Mouse (Mus musculus): ENCODE data around the gene Rhbdf2. TPM values are rescaled to one million over a fixed set of nuclear protein-coding genes. Genes with fewer than 3 reads are reported as not detected.

Gene Rhbdf2
- polyA plus RNA-seq, 1 experiment: 22.9 TPM

DNA sequence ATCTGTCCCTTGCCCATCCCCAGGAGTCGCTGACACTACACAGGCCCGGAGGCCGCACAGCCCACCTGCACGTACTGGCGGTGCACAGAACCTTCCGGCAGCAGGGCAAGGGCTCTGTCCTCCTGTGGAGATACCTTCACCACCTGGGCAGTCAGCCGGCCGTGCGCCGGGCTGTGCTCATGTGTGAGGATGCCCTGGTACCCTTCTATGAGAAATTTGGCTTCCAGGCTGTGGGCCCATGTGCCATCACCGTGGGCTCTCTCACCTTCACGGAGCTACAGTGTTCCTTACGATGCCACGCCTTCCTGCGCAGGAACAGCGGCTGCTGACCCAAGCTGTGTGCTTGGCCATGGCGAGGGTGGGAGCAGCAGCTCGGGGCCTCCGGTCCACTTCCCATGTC is 30.1 kb downstream of the Rhbdf2 start:
- H3K4me3 ChIP-seq (replicated peaks): no peak overlapping the region
- H3K36me3 ChIP-seq (replicated peaks; ENCODE audit: low read length): peaks cover 93% of the 10 kb centered on the region
- TF ChIP-seq FLI1 (IDR thresholded peaks at IDR 0.05; ENCODE audit: low read length) (no peak), GATA1 (IDR thresholded peaks at IDR 0.05; ENCODE audit: borderline replicate concordance, low read length) (no peak)
- peaks cover 12% of the 10 kb centered on the region for H3K27me3 ChIP-seq (replicated peaks)
- peaks cover 25% of the 10 kb centered on the region for H3K4me1 ChIP-seq
- no peaks in the 10 kb centered on the region for H3K9me3 ChIP-seq

DNA sequence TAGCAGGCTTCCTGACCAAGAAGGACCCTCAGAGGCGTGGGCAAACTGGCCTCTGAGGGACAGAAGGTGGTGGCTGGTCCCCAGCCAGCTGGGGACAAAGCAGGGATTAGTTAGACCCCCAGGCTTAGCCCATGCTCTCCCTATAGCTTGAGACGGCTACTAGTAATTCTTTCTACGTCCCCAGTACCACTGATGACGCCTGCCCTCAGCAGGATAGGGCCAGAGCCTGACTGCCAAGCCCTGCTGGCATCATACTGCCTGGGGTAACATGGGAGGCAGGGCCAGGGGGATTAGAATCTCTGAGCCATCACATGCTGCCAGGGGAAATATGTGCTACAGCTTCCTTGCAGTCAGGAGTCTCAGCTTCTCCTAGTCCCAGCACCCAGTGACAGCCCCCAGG is 33.5 kb downstream of the Rhbdf2 start:
- TF ChIP-seq FLI1 (IDR thresholded peaks at IDR 0.05; ENCODE audit: low read length): no peak
- TF ChIP-seq GATA1 (IDR thresholded peaks at IDR 0.05; ENCODE audit: borderline replicate concordance, low read length): no peak
- peaks cover 35% of the 10 kb centered on the region for H3K27me3 ChIP-seq (replicated peaks)
- H3K4me3 ChIP-seq (replicated peaks): no peak overlapping the region
- no peaks in the 10 kb centered on the region for H3K9me3 ChIP-seq
- H3K36me3 ChIP-seq (replicated peaks; ENCODE audit: low read length): peaks cover 60% of the 10 kb centered on the region
- H3K4me1 ChIP-seq: peaks cover 47% of the 10 kb centered on the region

DNA sequence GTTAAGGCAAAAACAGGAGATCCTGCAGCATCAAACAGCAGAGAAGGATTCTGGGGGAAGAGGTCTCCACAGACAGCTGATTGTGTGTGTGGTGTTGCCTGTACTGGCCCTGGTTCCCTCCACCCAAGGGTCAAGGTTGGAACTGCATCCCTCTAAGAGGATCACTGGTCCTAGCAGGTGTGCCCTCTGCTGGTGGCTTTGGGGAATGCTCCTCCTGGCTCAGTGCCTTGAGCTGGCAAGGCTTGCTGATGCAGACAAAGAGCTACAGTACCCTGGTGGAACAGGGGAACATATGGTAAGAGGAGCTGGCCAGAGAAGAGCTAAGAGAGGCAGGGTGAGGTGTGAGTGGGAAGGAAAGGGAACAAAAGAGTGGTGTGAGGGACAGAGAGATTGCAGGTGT is 34.4 kb downstream of the Rhbdf2 start:
- peaks cover 50% of the 10 kb centered on the region for H3K4me1 ChIP-seq

DNA sequence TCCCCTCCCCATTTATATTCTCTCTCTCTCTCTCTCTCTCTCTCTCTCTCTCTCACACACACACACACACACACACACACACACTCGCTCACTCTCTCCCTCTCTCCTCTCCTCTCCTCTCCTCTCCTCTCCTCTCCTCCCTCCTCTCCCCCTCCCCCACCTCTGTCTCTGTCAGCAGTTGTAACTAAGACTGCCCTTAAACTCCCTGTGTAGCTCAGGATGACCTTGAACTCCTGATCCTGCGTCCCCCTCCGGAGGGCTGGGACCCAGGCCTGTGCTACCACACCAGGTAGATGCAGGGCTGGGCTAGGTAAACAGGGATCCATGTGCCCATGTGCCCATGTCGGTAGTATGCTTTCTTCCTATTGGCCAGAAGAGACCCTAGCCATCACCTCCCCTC is 35.2 kb downstream of the Rhbdf2 start:
- H3K36me3 ChIP-seq (replicated peaks; ENCODE audit: low read length): peaks cover 43% of the 10 kb centered on the region
- H3K27me3 ChIP-seq (replicated peaks): peaks cover 47% of the 10 kb centered on the region
- peaks cover 51% of the 10 kb centered on the region for H3K4me1 ChIP-seq

More for the DNA sequence above, 34.4 kb downstream of the Rhbdf2 start:
- TF ChIP-seq GATA1 (IDR thresholded peaks at IDR 0.05; ENCODE audit: borderline replicate concordance, low read length): no peak
- TF ChIP-seq FLI1 (IDR thresholded peaks at IDR 0.05; ENCODE audit: low read length): no peak
- Histone ChIP-seq H3K27me3 (replicated peaks) (peaks cover 44% of the 10 kb centered on the region), H3K9me3 (no peaks in the 10 kb centered on the region), H3K4me3 (replicated peaks) (no peak overlapping the region), H3K36me3 (replicated peaks; ENCODE audit: low read length) (peaks cover 51% of the 10 kb centered on the region)

GRCm38 (mm10) chr11:116589574-116589973 is 37.2 kb downstream of the Rhbdf2 start:
- peaks cover 26% of the 10 kb centered on the region for H3K36me3 ChIP-seq (replicated peaks; ENCODE audit: low read length)
- TF ChIP-seq GATA1 (IDR thresholded peaks at IDR 0.05; ENCODE audit: borderline replicate concordance, low read length): no peak
- TF ChIP-seq FLI1 (IDR thresholded peaks at IDR 0.05; ENCODE audit: low read length): no peak
- peaks cover 61% of the 10 kb centered on the region for H3K27me3 ChIP-seq (replicated peaks)
- H3K4me3 ChIP-seq (replicated peaks): no peak overlapping the region
- H3K4me1 ChIP-seq: peaks cover 57% of the 10 kb centered on the region
- no peaks in the 10 kb centered on the region for H3K9me3 ChIP-seq

More for the DNA sequence above, 35.2 kb downstream of the Rhbdf2 start:
- no peaks in the 10 kb centered on the region for H3K9me3 ChIP-seq
- H3K4me3 ChIP-seq (replicated peaks): no peak overlapping the region
- TF ChIP-seq FLI1 (IDR thresholded peaks at IDR 0.05; ENCODE audit: low read length) (no peak), GATA1 (IDR thresholded peaks at IDR 0.05; ENCODE audit: borderline replicate concordance, low read length) (no peak)

- H3K27me3 ChIP-seq (replicated peaks): peaks cover 65% of the 10 kb centered on the region
- TF ChIP-seq GATA1 (IDR thresholded peaks at IDR 0.05; ENCODE audit: borderline replicate concordance, low read length) (no peak), FLI1 (IDR thresholded peaks at IDR 0.05; ENCODE audit: low read length) (no peak)
- H3K4me1 ChIP-seq: peaks cover 57% of the 10 kb centered on the region
- no peaks in the 10 kb centered on the region for H3K9me3 ChIP-seq
- no peak overlapping the region for H3K4me3 ChIP-seq (replicated peaks)
- H3K36me3 ChIP-seq (replicated peaks; ENCODE audit: low read length): peaks cover 21% of the 10 kb centered on the region
These were observed 37.7 kb downstream of the Rhbdf2 start for GRCm38 (mm10) chr11:116589020-116589531.

- Histone ChIP-seq H3K4me1 (peaks cover 41% of the 10 kb centered on the region), H3K9me3 (no peaks in the 10 kb centered on the region), H3K4me3 (replicated peaks) (peak overlapping the region; percentile 57), H3K27me3 (replicated peaks) (peaks cover 66% of the 10 kb centered on the region), H3K36me3 (replicated peaks; ENCODE audit: low read length) (peaks cover 3% of the 10 kb centered on the region)
- TF ChIP-seq FLI1 (IDR thresholded peaks at IDR 0.05; ENCODE audit: low read length) (no peak), GATA1 (IDR thresholded peaks at IDR 0.05; ENCODE audit: borderline replicate concordance, low read length) (no peak)
These were observed 39.8 kb downstream of the Rhbdf2 start for GRCm38 (mm10) chr11:116586801-116587631.

DNA sequence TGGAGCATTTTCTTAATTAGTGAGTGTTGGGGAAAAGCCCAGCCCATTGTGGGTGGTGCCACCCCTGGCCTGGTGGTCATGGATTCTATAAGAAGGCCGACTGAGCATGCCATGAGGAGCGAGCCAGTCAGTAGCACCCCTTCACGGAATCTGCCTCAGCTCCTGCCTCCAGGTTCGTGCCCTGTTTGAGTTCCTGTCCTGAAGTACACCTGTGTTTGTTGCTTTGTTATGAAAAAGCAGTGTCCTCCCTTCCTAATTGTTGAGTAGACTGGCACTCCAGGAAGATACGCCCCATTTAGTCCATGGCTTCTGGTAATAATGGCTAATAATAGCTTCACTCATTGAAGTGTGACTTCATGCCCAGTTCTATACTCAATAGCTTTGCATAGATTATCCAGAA is 40.5 kb downstream of the Rhbdf2 start, which contains the start of gene Aanat:
Gene Aanat (plus strand): TSS at position 123 of the 400 bp plus-strand sequence.
- H3K4me3 ChIP-seq (replicated peaks): peak within 1 kb of the TSS; percentile 57
- H3K27me3 ChIP-seq (replicated peaks): peaks cover 62% of the 10 kb centered on the region
- no peaks in the 10 kb centered on the region for H3K36me3 ChIP-seq (replicated peaks; ENCODE audit: low read length)
- H3K4me1 ChIP-seq: peaks cover 37% of the 10 kb centered on the region
- no peaks in the 10 kb centered on the region for H3K9me3 ChIP-seq
- TF ChIP-seq FLI1 (IDR thresholded peaks at IDR 0.05; ENCODE audit: low read length) (no peak), GATA1 (IDR thresholded peaks at IDR 0.05; ENCODE audit: borderline replicate concordance, low read length) (no peak)

- Histone ChIP-seq H3K27me3 (replicated peaks) (peaks cover 62% of the 10 kb centered on the region), H3K9me3 (no peaks in the 10 kb centered on the region), H3K36me3 (replicated peaks; ENCODE audit: low read length) (no peaks in the 10 kb centered on the region), H3K4me3 (replicated peaks) (no peak overlapping the region), H3K4me1 (peaks cover 39% of the 10 kb centered on the region)
- TF ChIP-seq GATA1 (IDR thresholded peaks at IDR 0.05; ENCODE audit: borderline replicate concordance, low read length) (no peak), FLI1 (IDR thresholded peaks at IDR 0.05; ENCODE audit: low read length) (no peak)
These were observed 41.1 kb downstream of the Rhbdf2 start for GRCm38 (mm10) chr11:116585682-116586081.

DNA sequence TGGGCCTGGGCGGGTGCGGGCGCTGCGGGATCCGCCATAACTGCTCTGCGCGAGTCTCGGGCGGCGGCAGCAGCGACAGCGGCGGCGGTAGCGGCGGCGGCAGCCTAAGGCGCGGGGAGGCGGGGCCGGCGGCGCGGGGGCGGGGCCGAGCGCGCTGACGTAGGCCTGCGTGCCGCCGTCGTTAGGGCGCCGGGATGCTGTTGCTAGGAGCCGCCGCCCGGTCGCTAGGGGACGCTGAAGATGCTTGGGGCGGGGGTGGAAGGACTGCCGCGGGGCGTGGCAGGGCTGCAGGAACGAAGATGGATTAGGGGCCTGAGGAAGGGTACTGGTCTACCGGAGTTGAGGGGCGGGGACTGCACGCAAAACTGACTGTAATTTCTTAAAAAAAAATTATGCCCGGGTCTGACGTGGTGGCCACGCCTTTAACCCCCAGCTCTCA is 45.4 kb downstream of the Rhbdf2 start, which contains the start of gene Ube2o:
Gene Ube2o (minus strand): TSS at position 72 of the 439 bp plus-strand sequence.
- peaks cover 33% of the 10 kb centered on the region for H3K27me3 ChIP-seq (replicated peaks)
- no peaks in the 10 kb centered on the region for H3K9me3 ChIP-seq
- H3K36me3 ChIP-seq (replicated peaks; ENCODE audit: low read length): peaks cover 28% of the 10 kb centered on the region
- TF ChIP-seq FLI1 (IDR thresholded peaks at IDR 0.05; ENCODE audit: low read length): no peak
- no peak for TF ChIP-seq GATA1 (IDR thresholded peaks at IDR 0.05; ENCODE audit: borderline replicate concordance, low read length)
- H3K4me1 ChIP-seq: peaks cover 48% of the 10 kb centered on the region
- H3K4me3 ChIP-seq (replicated peaks): peak within 1 kb of the TSS; percentile 98

Data from megakaryocyte, embryonic 14.5 days (primary cell).